Mouse (Mus musculus): ENCODE measurements around the gene Vamp1. TPM values are rescaled to one million over a fixed set of nuclear protein-coding genes. Genes with fewer than 3 reads are reported as not detected.

Vamp1 gene
- 2.4 and 2.6 TPM in 2 replicates for polyA plus RNA-seq (2014; fragmentation: Nextera tagmentation; extraction: Ambion mirVana)

DNA sequence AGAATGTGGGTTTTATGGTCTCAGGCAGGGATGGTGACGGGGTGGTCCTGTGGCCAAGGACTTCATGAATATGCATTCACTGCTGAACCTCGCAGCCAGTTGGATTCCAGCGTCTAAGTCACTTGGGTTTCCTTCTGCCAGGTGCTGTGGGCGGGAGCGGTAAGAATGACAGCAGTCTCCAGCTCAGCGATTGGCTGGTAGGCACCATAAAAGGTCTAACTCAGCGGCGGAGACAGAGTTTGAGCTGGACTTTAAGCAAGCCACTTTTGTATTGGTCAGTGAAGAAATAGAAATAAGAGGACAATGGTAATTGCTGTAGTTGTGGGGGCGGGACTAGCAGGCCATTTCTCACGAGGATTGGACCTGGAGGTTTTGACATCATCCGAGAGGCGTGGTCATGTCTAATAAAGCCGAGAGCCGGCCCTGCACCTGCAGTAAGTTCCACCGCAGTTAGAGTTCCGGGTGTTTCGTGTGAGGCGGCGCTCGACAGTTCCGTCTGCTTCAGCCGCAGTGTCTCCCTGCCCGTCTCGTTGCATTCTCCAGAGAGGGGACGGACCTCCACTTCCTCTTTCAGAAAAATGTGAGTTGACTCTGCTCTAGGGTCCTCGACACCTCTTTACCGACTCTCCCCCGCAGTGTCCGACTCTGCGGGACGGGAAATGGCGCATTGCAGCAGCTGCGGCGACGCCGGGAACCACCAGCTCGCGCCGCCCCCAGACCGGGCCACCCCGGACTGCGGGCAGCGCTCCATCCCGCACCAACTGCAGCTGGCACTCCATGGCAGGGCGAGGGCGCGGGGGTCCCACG is at the start of gene Vamp1:
TSS of gene Vamp1 (plus strand) at position 404 of the 807 bp plus-strand sequence.
- no peak for TF ChIP-seq CTCF (IDR thresholded peaks at IDR 0.05; ENCODE audit: low read depth)
- Histone ChIP-seq H3K36me3 (ENCODE audit: insufficient read depth) (no peaks in the 10 kb centered on the region), H3K9ac (peak within 1 kb of the TSS; percentile 71), H3K9me3 (ENCODE audit: low read depth, low read length) (no peaks in the 10 kb centered on the region), H3K4me1 (ENCODE audit: insufficient read depth) (no peaks in the 10 kb centered on the region), H3K27ac (ENCODE audit: low read depth) (peak within 1 kb of the TSS; percentile 69; the same call in 1 of the 2 replicates), H3K4me3 (ENCODE audit: low read depth, low read length) (peak within 1 kb of the TSS; percentile 61), H3K27me3 (ENCODE audit: insufficient read depth, low read length) (peaks cover 5% of the 10 kb centered on the region), H3K4me2 (peak within 1 kb of the TSS; percentile 88)
- peak; percentile 96 for ATAC-seq (ENCODE audit: insufficient read depth)
- under 1% methylated on average over 48 of the region's 48 CpGs for whole genome bisulfite sequencing
- peak; percentile 97 for DNase-seq

DNA sequence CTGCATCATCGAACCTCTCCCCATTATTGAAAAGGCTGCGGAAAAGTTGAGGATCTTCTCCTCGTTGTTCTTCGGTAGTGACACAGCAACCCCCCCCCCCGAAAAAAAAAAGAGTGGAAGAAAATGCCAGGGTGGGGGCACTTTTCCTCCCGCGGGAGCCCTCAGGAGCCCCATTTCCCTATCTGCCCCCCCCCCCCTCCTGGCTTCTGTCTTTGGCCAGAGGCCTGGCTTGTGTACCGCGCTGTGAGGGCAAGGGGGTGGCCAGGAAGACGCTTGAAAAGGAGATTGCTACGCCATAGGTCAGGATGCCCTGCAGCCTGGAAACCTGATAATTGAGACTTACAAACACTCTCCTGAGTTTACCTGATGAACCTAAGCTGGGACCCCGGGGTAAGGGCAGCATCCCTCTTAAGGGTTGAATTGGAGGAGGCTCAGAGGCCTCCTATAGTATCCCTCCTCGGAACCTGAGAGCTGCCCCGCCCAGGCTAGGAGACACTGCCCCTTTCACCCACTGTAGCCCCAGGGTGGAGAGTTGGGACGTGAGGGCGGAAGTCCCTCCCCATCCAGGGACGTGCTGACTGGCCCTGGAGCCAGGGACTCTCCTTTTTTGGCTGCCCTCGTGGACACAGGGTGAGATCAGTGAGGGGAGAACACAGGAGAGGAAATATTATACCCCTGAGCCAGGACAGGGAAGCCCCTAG is 49.1 kb upstream of the Vamp1 start, which contains the start of gene Gapdh:
TSS of gene Gapdh (minus strand) at position 417 of the 701 bp plus-strand sequence.
- H3K9ac ChIP-seq: peak within 1 kb of the TSS; percentile 98
- peaks cover 76% of the 10 kb centered on the region for H3K36me3 ChIP-seq (ENCODE audit: insufficient read depth)
- 1% methylated on average over 18 of the region's 18 CpGs for WGBS
- H3K27me3 ChIP-seq (ENCODE audit: insufficient read depth, low read length): no peaks in the 10 kb centered on the region
- peaks cover 20% of the 10 kb centered on the region for H3K4me1 ChIP-seq (ENCODE audit: insufficient read depth)
- H3K4me2 ChIP-seq: peak within 1 kb of the TSS; percentile 98
- H3K4me3 ChIP-seq (ENCODE audit: low read depth, low read length): peak within 1 kb of the TSS; percentile 95
- no peaks in the 10 kb centered on the region for H3K9me3 ChIP-seq (ENCODE audit: low read depth, low read length)
- no peak for TF ChIP-seq CTCF (IDR thresholded peaks at IDR 0.05; ENCODE audit: low read depth)
- peak within 1 kb of the TSS; percentile 98 for H3K27ac ChIP-seq (ENCODE audit: low read depth)
- peak; percentile 68 for ATAC-seq (ENCODE audit: insufficient read depth)
- peak; percentile 86 for DNase-seq

DNA sequence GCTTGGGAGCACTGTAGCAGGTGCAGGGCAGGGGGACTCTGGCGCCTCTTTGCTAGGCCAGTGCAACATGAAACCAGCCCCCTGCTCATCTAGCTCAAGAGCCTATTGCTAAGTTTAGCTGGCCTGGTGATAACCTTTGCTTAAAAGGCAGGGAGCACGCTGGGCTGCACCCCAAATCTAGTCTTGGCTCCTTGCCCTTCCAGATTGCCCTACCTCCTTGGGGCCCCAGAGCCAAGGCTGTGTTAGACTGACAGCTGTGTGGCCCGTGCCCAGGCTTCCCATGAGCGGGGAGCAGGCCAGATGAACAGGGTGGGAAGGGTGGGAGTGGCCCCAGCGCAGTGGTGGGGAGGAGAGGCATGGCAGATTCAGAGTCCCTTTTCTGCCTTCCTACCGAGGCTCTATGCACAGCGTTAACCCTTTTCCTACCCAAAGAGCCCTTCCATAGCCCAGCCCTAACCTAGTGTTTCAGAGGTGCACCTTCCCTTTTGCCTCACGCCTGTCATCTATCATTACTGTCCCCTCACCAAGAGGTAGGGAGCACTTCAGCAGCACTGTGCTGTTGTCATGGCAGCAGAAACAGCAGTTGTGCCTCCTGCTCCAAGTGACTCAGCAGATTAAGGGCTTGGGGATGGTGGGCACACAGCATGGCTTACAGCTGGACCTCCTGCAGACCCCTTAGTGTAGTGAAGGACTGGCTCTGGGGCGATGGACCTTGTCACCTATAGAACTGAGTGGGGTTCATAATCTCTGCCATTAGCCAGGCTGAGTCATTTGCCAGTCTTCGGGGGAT is 48.3 kb upstream of the Vamp1 start:
- ATAC-seq (ENCODE audit: insufficient read depth): peak; percentile 16; the same call in 1 of the 2 replicates
- 14% methylated on average over 10 of the region's 10 CpGs for WGBS
- Histone ChIP-seq H3K36me3 (ENCODE audit: insufficient read depth) (peaks cover 76% of the 10 kb centered on the region), H3K4me1 (ENCODE audit: insufficient read depth) (peaks cover 20% of the 10 kb centered on the region), H3K4me3 (ENCODE audit: low read depth, low read length) (peak overlapping the region; percentile 95), H3K27ac (ENCODE audit: low read depth) (peak overlapping the region; percentile 98), H3K27me3 (ENCODE audit: insufficient read depth, low read length) (no peaks in the 10 kb centered on the region), H3K9ac (peak overlapping the region; percentile 65), H3K4me2 (peak overlapping the region; percentile 98), H3K9me3 (ENCODE audit: low read depth, low read length) (no peaks in the 10 kb centered on the region)
- DNase-seq: peak; percentile 63
- TF ChIP-seq CTCF (IDR thresholded peaks at IDR 0.05; ENCODE audit: low read depth): no peak

DNA sequence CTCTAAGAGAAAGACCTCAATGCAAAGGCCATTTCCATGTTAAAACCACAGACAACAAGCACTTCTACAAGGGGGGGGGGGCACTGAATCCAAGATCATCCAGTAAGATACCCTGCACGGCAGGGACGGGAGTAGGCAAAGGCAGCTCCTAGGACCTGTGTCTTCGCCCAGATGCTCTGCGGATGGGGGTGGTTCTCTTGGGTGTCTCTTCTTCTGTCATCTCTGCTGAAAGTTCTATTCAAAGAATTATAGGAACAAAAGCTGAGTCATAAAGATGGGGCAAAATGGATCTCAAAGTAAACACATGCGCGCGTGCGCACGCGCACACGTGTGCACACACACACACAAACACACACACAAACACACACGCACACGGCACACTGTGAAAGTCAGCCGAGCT is 47.3 kb upstream of the Vamp1 start:
- DNase-seq (no peak), ATAC-seq (ENCODE audit: insufficient read depth) (no peak)
- Histone ChIP-seq H3K4me2 (no peak overlapping the region), H3K27ac (ENCODE audit: low read depth) (peak overlapping the region; percentile 98; the same call in 1 of the 2 replicates), H3K9ac (no peak overlapping the region), H3K4me3 (ENCODE audit: low read depth, low read length) (no peak overlapping the region), H3K27me3 (ENCODE audit: insufficient read depth, low read length) (no peaks in the 10 kb centered on the region), H3K4me1 (ENCODE audit: insufficient read depth) (peaks cover 20% of the 10 kb centered on the region), H3K9me3 (ENCODE audit: low read depth, low read length) (no peaks in the 10 kb centered on the region), H3K36me3 (ENCODE audit: insufficient read depth) (peaks cover 78% of the 10 kb centered on the region)
- 87% methylated on average over 14 of the region's 14 CpGs for WGBS
- TF ChIP-seq CTCF (IDR thresholded peaks at IDR 0.05; ENCODE audit: low read depth): no peak

- WGBS: 77% methylated on average over 6 of the region's 6 CpGs
- ATAC-seq (ENCODE audit: insufficient read depth): no peak
Measured at GRCm38 (mm10) chr6:125170194-125170593, 45.2 kb upstream of the Vamp1 start.

GRCm38 (mm10) chr6:125172474-125172873 is 42.9 kb upstream of the Vamp1 start:
- Histone ChIP-seq H3K4me1 (ENCODE audit: insufficient read depth) (peaks cover 3% of the 10 kb centered on the region; the same call in 1 of the 2 replicates), H3K36me3 (ENCODE audit: insufficient read depth) (peaks cover 100% of the 10 kb centered on the region), H3K4me2 (no peak overlapping the region), H3K9me3 (ENCODE audit: low read depth, low read length) (no peaks in the 10 kb centered on the region), H3K9ac (no peak overlapping the region), H3K27me3 (ENCODE audit: insufficient read depth, low read length) (no peaks in the 10 kb centered on the region), H3K4me3 (ENCODE audit: low read depth, low read length) (no peak overlapping the region), H3K27ac (ENCODE audit: low read depth) (no peak overlapping the region)
- no peak for ATAC-seq (ENCODE audit: insufficient read depth)
- no peak for TF ChIP-seq CTCF (IDR thresholded peaks at IDR 0.05; ENCODE audit: low read depth)
- WGBS: 54% methylated on average over 2 of the region's 2 CpGs
- DNase-seq: no peak

More at GRCm38 (mm10) chr6:125170194-125170593, 45.2 kb upstream of the Vamp1 start:
- H3K27me3 ChIP-seq (ENCODE audit: insufficient read depth, low read length): no peaks in the 10 kb centered on the region
- H3K9ac ChIP-seq: no peak overlapping the region
- no peaks in the 10 kb centered on the region for H3K9me3 ChIP-seq (ENCODE audit: low read depth, low read length)
- no peak for TF ChIP-seq CTCF (IDR thresholded peaks at IDR 0.05; ENCODE audit: low read depth)
- peaks cover 12% of the 10 kb centered on the region for H3K4me1 ChIP-seq (ENCODE audit: insufficient read depth)
- no peak for DNase-seq
- peaks cover 84% of the 10 kb centered on the region for H3K36me3 ChIP-seq (ENCODE audit: insufficient read depth)
- H3K4me2 ChIP-seq: no peak overlapping the region
- H3K27ac ChIP-seq (ENCODE audit: low read depth): no peak overlapping the region
- H3K4me3 ChIP-seq (ENCODE audit: low read depth, low read length): no peak overlapping the region
